Mouse (Mus musculus) brain, adult 2 months (tissue): Measurements from ENCODE around the gene Tmem30c.

ENCODE experiments used
- DNase-seq: peaks from one replicate; pipeline ENCODE4 v3.0.0; 2011; ENCODE audit warnings: low read depth, low spot score

Gene Tmem30c

DNA sequence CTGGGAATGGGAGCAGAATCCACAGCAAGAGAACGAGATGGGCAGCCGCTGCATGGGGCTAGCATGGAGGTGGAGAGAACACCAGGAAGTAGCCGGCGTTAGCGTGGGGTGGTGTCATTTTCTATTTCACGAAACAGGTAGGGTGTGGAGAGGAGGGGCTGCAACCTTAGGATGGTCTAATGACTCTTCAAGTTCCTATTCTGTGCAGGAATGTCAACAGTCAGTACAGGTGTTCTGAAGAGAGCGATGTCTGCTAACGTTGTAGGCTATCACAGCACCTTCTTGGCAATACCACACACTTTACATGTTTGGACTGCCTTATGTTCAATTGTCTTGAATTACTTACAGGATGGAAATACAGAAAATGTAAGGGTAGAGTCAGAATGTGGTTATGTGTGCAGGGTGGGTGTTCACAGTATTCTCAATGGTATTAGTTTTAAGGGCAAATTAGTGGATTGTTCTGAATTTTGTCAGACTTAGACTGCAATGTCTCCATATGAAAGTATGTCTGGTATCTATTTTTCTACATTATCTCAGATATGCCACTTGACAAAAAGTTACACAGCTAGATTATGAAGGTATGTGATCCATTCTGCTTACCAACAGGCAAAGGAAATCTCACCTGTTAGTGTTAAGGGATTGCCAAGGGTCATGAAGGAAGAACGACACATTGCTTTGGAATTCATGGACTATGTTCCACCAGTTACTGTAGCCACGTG lies 2.7 kb upstream of the Tmem30c start:
- DNase-seq: no peak

DNA sequence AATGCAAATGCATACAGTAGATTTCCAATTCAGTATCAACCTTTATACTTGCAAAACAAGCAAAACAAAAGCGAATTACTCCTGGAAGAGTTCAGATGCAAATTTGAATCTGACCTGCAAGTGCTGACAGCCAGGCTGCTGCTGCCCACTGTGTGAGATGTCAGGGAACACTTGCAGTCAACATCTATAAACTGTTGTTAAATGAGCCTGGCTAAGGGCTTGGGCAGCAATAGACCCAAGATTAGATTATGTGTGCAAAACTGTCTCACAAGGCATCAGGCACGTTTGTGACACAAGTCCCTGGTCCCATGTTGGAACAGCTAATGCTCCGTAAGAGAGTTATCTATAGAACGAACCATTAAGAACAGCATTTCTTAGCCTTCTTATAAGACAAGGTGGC lies 369 bp downstream of the Tmem30c start:
- DNase-seq: no peak

DNA sequence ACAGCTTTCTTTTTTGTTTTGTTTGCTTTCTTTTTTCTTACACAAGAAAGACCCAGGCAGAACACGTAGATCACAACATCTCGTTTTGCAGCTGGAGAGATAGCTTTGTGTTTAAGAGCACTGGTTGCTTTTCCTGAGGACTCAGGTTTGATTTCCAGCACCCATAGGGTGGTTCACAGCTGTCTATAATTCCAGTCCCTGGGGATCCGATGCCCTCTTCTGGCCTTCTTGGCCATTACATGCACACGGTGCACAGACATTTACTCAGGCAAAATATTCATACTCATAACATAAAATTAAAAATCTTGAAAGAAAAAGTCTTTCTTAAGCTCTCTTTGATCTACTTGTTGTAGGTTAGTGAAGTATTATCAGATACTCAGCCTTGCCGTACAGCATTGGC lies 969 bp downstream of the Tmem30c start:
- no peak for DNase-seq

DNA sequence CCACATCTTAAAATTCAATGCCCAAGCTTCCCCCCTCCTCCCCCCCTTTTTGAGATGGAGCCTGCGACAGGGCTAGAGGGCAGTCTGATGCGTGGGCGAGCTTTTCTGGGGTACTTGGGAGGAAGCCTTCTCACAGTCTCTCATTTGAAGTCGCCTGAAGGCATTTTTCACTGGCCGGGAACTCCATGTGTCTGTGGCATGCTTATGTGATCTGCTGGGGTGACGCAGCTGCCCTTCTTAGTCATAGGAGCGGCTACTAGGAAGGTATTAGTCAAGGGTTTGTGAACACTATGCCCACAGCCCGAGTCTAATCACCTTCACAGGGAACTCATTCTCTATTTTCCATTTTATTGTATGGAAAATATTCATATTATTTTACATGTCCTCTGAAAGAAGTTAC lies 11.2 kb downstream of the Tmem30c start:
- DNase-seq: peak; percentile 9

- peak; percentile 24 for DNase-seq
Observed at GRCm38 (mm10) chr16:57280221-57281217, 12.1 kb downstream of the Tmem30c start.

- no peak for DNase-seq
Observed at GRCm38 (mm10) chr16:57278976-57279626, 13.6 kb downstream of the Tmem30c start.

DNA sequence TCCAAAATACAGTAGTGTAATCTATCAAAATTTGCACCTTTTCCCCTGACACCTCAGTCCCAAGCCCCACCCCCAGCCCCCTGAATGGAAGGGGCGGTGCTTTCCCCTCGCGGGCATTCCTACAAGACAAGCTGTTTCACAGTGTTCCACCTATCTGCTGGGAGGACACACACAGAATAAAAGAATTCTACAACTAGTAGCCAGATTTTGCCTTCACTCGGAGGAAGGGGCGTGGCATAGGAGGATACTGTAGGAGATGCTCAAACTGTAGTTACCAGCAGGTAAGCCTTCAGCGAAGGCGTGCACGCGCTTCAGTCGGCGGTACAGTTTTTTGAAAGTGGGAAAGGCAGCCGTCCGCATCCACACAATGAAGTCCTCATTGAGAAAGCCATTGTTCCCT lies 22.9 kb downstream of the Tmem30c start:
- no peak for DNase-seq

- DNase-seq: peak; percentile 86
Observed at GRCm38 (mm10) chr16:57268058-57268841, 24.4 kb downstream of the Tmem30c start.

DNA sequence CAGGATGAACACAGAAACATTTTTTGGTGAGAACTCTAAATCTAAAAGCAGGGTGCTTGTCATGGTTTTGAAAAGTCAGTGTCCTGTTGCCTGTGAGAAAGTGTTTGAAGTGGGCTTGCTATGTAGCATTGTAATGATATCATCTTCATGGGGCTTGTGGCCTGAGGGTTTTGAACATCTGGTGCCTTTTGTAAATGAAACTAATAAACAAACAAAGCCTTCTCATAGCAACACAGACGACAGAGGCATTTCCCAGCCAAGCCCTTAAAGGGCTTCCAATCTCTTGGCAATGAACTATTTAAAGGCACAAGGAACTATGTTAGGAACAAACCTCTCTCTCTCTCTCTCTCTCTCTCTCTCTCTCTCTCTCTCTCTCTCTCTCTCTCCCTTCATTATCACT lies 25.6 kb downstream of the Tmem30c start:
- no peak for DNase-seq

GRCm38 (mm10) chr16:57260152-57260551 lies 32.5 kb downstream of the Tmem30c start:
- no peak for DNase-seq

- DNase-seq: no peak
Observed at GRCm38 (mm10) chr16:57259356-57260083, 33.1 kb downstream of the Tmem30c start.

DNA sequence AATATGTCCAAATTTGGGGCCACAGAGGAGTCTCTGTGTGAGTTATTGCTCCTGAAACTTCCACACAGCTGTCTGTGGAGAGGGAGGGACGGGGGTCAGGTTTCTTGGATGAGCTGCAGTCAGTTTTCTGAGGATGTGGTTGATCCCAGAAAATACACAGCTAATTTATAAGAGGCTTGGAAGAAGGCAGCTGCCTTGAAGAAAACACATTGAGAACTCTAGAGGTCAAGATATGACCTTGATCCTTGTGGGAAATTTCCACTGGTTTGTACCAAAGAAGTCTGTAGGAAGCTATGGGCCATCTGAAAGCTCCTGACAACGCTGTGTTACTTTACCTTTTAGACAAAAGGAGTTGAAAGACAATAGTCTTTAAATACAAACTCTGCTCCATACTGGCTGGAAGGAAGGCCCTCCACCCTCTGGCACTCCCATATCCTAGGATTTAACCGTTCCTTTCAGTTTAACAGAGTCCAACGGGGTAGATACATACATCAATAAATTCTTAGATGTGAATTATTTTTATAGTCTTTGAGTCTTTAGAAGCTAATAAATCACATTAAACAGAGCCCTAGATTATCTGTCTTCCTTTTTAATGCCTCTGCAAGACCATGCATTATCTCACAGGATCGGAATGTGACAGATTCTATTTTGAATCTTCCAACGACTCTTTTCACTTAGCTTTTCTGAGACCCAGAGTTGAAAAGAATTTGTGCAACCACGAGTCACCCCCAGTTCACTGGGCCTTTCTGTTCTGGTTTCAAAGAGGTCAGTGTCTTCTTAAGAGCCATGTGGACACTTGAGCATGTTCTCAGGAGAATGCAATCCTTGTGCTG lies 40.9 kb downstream of the Tmem30c start:
- DNase-seq: peak; percentile 23

GRCm38 (mm10) chr16:57250991-57251390 lies 41.7 kb downstream of the Tmem30c start:
- DNase-seq: no peak

- no peak for DNase-seq
Observed at GRCm38 (mm10) chr16:57247464-57247863, 45.2 kb downstream of the Tmem30c start.

- no peak for DNase-seq
Observed at GRCm38 (mm10) chr16:57246596-57246995, 46.1 kb downstream of the Tmem30c start.

DNA sequence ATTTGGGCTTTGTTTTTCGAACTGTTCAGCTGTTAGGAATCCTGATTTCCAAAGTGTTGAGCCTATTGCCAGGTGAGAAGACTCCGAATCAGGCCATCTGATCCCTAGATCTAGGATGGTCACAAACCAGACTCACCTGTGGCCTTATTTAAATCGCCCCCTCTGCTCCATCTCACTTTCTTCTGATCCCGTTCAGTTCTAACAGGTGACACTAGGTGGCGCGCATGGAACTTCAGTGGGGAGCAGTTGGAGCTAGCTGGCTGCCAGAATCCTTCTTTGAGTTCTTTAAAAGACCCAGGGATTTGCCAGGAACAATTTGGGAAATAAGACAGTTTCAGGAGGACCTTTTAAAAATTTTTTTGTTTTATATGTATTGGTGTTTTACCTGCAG lies 48.8 kb downstream of the Tmem30c start:
- DNase-seq: peak; percentile 87

DNA sequence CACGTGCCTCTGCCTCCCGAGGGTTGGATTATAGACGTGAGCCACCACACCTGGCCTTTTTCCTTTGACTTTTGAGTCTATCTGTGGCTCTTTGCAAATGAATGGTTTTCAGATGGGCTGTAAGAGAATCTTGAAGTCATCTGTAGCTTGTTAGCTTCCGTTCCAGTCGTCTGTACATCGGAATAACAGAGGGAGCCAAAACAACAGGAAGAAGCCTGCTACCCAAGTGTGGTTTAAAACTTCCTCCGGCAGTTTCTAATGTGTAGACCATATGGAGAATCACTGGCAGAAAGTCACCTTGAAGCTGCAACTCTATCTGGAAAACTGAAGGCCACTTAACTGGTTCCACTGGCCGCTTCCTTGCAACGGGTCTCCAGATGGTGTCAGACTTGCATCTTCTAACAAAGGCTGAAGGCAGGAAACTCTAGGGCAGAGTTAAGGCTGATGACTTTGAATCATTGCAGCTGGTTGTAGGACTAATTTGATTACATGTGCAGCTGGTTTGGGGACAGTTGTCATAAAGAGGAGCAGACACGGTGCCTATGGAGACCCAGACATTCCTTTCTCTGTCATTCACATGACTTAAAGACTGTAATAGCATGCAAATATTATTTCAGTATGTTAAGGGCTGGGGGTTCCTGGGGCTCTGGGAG lies 49.3 kb downstream of the Tmem30c start:
- no peak for DNase-seq

GRCm38 (mm10) chr16:57242857-57243204 lies 49.8 kb downstream of the Tmem30c start:
- no peak for DNase-seq

DNA sequence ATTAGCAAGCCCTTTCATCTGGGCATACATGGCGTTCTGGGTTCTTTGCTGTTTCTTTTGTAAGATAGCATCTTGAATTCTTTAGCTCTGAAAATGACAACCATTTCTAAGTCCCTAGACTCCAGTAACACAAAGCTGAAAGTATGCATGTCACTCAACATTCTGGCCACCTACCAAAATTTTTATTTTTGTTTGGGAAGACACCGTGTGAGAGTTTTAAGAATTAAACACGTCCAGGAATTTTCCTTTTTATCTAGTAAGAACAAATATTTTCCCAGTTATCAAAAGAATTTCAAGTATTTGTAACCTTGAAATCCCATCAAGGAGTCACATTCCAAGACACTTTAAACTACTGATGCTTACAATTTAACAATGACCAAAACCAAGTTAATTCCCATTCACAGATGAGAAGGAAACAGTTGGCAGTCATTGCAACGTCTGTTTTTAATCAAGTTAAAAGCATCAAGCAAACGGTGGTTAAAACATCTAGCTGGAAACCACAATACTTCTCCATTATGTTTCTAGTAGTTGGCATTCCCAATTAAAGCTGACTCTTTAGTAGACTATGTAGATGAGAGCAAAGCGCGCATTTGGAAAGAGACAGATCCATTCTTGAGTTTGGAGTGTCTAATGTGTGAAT lies 56.7 kb downstream of the Tmem30c start:
- no peak for DNase-seq
